Mouse (Mus musculus) fat pad, adult 2 months (tissue): ENCODE results near the gene Elf5.

Experiments used
- DNase-seq: peaks from one replicate; pipeline ENCODE4 v3.0.0-alpha.2; 2011; ENCODE audit warnings: low read depth, low spot score; ENCODE audit errors: extremely low read depth

The Elf5 gene

GRCm38 (mm10) chr2:103473362-103473761 is 61.9 kb downstream of the Elf5 start:
- DNase-seq = no peak

GRCm38 (mm10) chr2:103476180-103476579 is 64.7 kb downstream of the Elf5 start:
- no peak for DNase-seq

GRCm38 (mm10) chr2:103476657-103477056 is 65.2 kb downstream of the Elf5 start:
- DNase-seq = no peak

GRCm38 (mm10) chr2:103477456-103477855 is 66.0 kb downstream of the Elf5 start:
- no peak for DNase-seq

- no peak for DNase-seq
Observed at GRCm38 (mm10) chr2:103478326-103478725, 66.8 kb downstream of the Elf5 start.

- no peak for DNase-seq
Observed at GRCm38 (mm10) chr2:103480240-103480639, 68.8 kb downstream of the Elf5 start.

- no peak for DNase-seq
Observed at GRCm38 (mm10) chr2:103480871-103481270, 69.4 kb downstream of the Elf5 start.

GRCm38 (mm10) chr2:103481314-103482231 is 70.1 kb downstream of the Elf5 start:
- DNase-seq = no peak

GRCm38 (mm10) chr2:103483289-103483985 is 71.9 kb downstream of the Elf5 start:
- no peak for DNase-seq

- no peak for DNase-seq
Observed at GRCm38 (mm10) chr2:103483986-103484520, 72.6 kb downstream of the Elf5 start.

- DNase-seq = peak; percentile 45
Observed at GRCm38 (mm10) chr2:103484617-103485401, 73.3 kb downstream of the Elf5 start, which contains the start of gene Cat. TSS of gene Cat (minus strand) at chr2:103485160.

GRCm38 (mm10) chr2:103492526-103492925 is 81.0 kb downstream of the Elf5 start:
- DNase-seq = no peak

GRCm38 (mm10) chr2:103493827-103494226 is 82.3 kb downstream of the Elf5 start:
- no peak for DNase-seq

- no peak for DNase-seq
Observed at GRCm38 (mm10) chr2:103495633-103496418, 84.3 kb downstream of the Elf5 start.
